Mouse (Mus musculus): ENCODE results near the gene Klhl26. TPM values are rescaled to one million over a fixed set of nuclear protein-coding genes. Genes with fewer than 3 reads are reported as not detected.

Klhl26 gene
- polyA plus RNA-seq, 1 experiment from 2014 or later: 18.7 TPM

GRCm38 (mm10) chr8:70452196-70452966 is 24.4 kb downstream of the Klhl26 start:
- Histone ChIP-seq H3K27me3 (replicated peaks) (no peaks in the 10 kb centered on the region), H3K4me1 (replicated peaks) (no peaks in the 10 kb centered on the region), H3K4me3 (replicated peaks) (no peak overlapping the region), H3K4me2 (replicated peaks) (no peak overlapping the region), H3K9me3 (no peaks in the 10 kb centered on the region), H3K27ac (no peak overlapping the region), H3K9ac (no peak overlapping the region), H3K36me3 (peaks cover 11% of the 10 kb centered on the region)
- WGBS: 66% methylated on average over 52 of the region's 52 CpGs
- ATAC-seq: 0 out of 2 replicates have a peak, but pooled peaks have one; percentile 5

GRCm38 (mm10) chr8:70447639-70448420 is 28.9 kb downstream of the Klhl26 start:
- no peaks in the 10 kb centered on the region for H3K27me3 ChIP-seq (replicated peaks)
- H3K4me3 ChIP-seq (replicated peaks): no peak overlapping the region
- H3K4me1 ChIP-seq (replicated peaks): no peaks in the 10 kb centered on the region
- no peak overlapping the region for H3K9ac ChIP-seq
- 63% methylated on average over 19 of the region's 19 CpGs for WGBS
- H3K36me3 ChIP-seq: peaks cover 11% of the 10 kb centered on the region
- 0 out of 2 replicates have a peak overlapping the region, but pooled peaks have one; percentile 5 for H3K27ac ChIP-seq
- H3K9me3 ChIP-seq: no peaks in the 10 kb centered on the region
- 0 out of 2 replicates have a peak, but pooled peaks have one; percentile 7 for ATAC-seq
- no peak overlapping the region for H3K4me2 ChIP-seq (replicated peaks)

- no peak for ATAC-seq
- no peak overlapping the region for H3K4me3 ChIP-seq (replicated peaks)
- no peak overlapping the region for H3K4me2 ChIP-seq (replicated peaks)
- no peaks in the 10 kb centered on the region for H3K4me1 ChIP-seq (replicated peaks)
- WGBS: 70% methylated on average over 1 of the region's 1 CpGs
- no peaks in the 10 kb centered on the region for H3K27me3 ChIP-seq (replicated peaks)
- H3K36me3 ChIP-seq: no peaks in the 10 kb centered on the region
- H3K9me3 ChIP-seq: no peaks in the 10 kb centered on the region
- H3K9ac ChIP-seq: no peak overlapping the region
- no peak overlapping the region for H3K27ac ChIP-seq
Observed at GRCm38 (mm10) chr8:70445988-70446387, 30.8 kb downstream of the Klhl26 start.

GRCm38 (mm10) chr8:70443326-70443725 is 33.4 kb downstream of the Klhl26 start:
- 80% methylated on average over 4 of the region's 4 CpGs for WGBS
- no peaks in the 10 kb centered on the region for H3K36me3 ChIP-seq
- H3K27me3 ChIP-seq (replicated peaks): no peaks in the 10 kb centered on the region
- H3K9me3 ChIP-seq: no peaks in the 10 kb centered on the region
- no peak overlapping the region for H3K4me3 ChIP-seq (replicated peaks)
- ATAC-seq: no peak
- peaks cover 11% of the 10 kb centered on the region for H3K4me1 ChIP-seq (replicated peaks)
- no peak overlapping the region for H3K9ac ChIP-seq
- H3K27ac ChIP-seq: no peak overlapping the region
- H3K4me2 ChIP-seq (replicated peaks): no peak overlapping the region

- no peaks in the 10 kb centered on the region for H3K36me3 ChIP-seq
- ATAC-seq: no peak
- H3K4me2 ChIP-seq (replicated peaks): no peak overlapping the region
- no peak overlapping the region for H3K9ac ChIP-seq
- no peaks in the 10 kb centered on the region for H3K9me3 ChIP-seq
- 60% methylated on average over 3 of the region's 3 CpGs for WGBS
- no peak overlapping the region for H3K27ac ChIP-seq
- H3K4me1 ChIP-seq (replicated peaks): peaks cover 14% of the 10 kb centered on the region
- H3K4me3 ChIP-seq (replicated peaks): no peak overlapping the region
- no peaks in the 10 kb centered on the region for H3K27me3 ChIP-seq (replicated peaks)
Observed at GRCm38 (mm10) chr8:70441565-70441964, 35.2 kb downstream of the Klhl26 start.

- 43% methylated on average over 3 of the region's 3 CpGs for WGBS
- Histone ChIP-seq H3K4me1 (replicated peaks) (peaks cover 14% of the 10 kb centered on the region), H3K27ac (no peak overlapping the region), H3K9ac (peak overlapping the region; percentile 65; the same call in 1 of the 2 replicates), H3K4me3 (replicated peaks) (0 out of 2 replicates have a peak overlapping the region, but pooled peaks have one; percentile 57), H3K4me2 (replicated peaks) (peak overlapping the region; percentile 94), H3K9me3 (no peaks in the 10 kb centered on the region), H3K27me3 (replicated peaks) (no peaks in the 10 kb centered on the region), H3K36me3 (no peaks in the 10 kb centered on the region)
- ATAC-seq: no peak
Observed at GRCm38 (mm10) chr8:70440246-70440645, 36.5 kb downstream of the Klhl26 start.

- Histone ChIP-seq H3K9ac (peak overlapping the region; percentile 65), H3K9me3 (no peaks in the 10 kb centered on the region), H3K4me3 (replicated peaks) (peak overlapping the region; percentile 57), H3K36me3 (no peaks in the 10 kb centered on the region), H3K27me3 (replicated peaks) (no peaks in the 10 kb centered on the region), H3K4me2 (replicated peaks) (peak overlapping the region; percentile 94), H3K27ac (peak overlapping the region; percentile 48; the same call in 1 of the 2 replicates), H3K4me1 (replicated peaks) (peaks cover 14% of the 10 kb centered on the region)
- no peak for ATAC-seq
- 3% methylated on average over 7 of the region's 7 CpGs for WGBS
Observed at GRCm38 (mm10) chr8:70439848-70440179, 37.0 kb downstream of the Klhl26 start.

GRCm38 (mm10) chr8:70439055-70439847 is 37.5 kb downstream of the Klhl26 start, which contains the start of gene Crtc1:
TSS of gene Crtc1 (minus strand) at chr8:70439579.
- under 1% methylated on average over 65 of the region's 70 CpGs for WGBS
- peak; percentile 99 for ATAC-seq

GRCm38 (mm10) chr8:70438423-70438822 is 38.3 kb downstream of the Klhl26 start:
- Histone ChIP-seq H3K4me1 (replicated peaks) (peaks cover 14% of the 10 kb centered on the region), H3K4me3 (replicated peaks) (peak overlapping the region; percentile 57; the same call in 1 of the 2 replicates), H3K27me3 (replicated peaks) (no peaks in the 10 kb centered on the region), H3K36me3 (no peaks in the 10 kb centered on the region), H3K4me2 (replicated peaks) (peak overlapping the region; percentile 94), H3K27ac (no peak overlapping the region), H3K9me3 (no peaks in the 10 kb centered on the region), H3K9ac (no peak overlapping the region)
- WGBS: 88% methylated on average over 2 of the region's 2 CpGs
- no peak for ATAC-seq

More at GRCm38 (mm10) chr8:70439055-70439847, 37.5 kb downstream of the Klhl26 start, which contains the start of gene Crtc1:
- Histone ChIP-seq H3K4me1 (replicated peaks) (peaks cover 14% of the 10 kb centered on the region), H3K27me3 (replicated peaks) (no peaks in the 10 kb centered on the region), H3K9me3 (no peaks in the 10 kb centered on the region), H3K4me2 (replicated peaks) (peak within 1 kb of the TSS; percentile 94), H3K36me3 (no peaks in the 10 kb centered on the region), H3K27ac (peak within 1 kb of the TSS; percentile 51; the same call in 1 of the 2 replicates), H3K9ac (peak within 1 kb of the TSS; percentile 65), H3K4me3 (replicated peaks) (peak within 1 kb of the TSS; percentile 57)

- Histone ChIP-seq H3K9me3 (no peaks in the 10 kb centered on the region), H3K4me2 (replicated peaks) (no peak overlapping the region), H3K4me3 (replicated peaks) (no peak overlapping the region), H3K27ac (no peak overlapping the region), H3K9ac (no peak overlapping the region), H3K27me3 (replicated peaks) (no peaks in the 10 kb centered on the region), H3K36me3 (no peaks in the 10 kb centered on the region), H3K4me1 (replicated peaks) (peaks cover 14% of the 10 kb centered on the region)
- WGBS: 91% methylated on average over 5 of the region's 5 CpGs
- no peak for ATAC-seq
Observed at GRCm38 (mm10) chr8:70435156-70435555, 41.6 kb downstream of the Klhl26 start.

- Histone ChIP-seq H3K36me3 (no peaks in the 10 kb centered on the region), H3K9ac (no peak overlapping the region), H3K27ac (no peak overlapping the region), H3K4me1 (replicated peaks) (peaks cover 4% of the 10 kb centered on the region; the same call in 1 of the 2 replicates), H3K4me3 (replicated peaks) (no peak overlapping the region), H3K9me3 (no peaks in the 10 kb centered on the region), H3K4me2 (replicated peaks) (no peak overlapping the region), H3K27me3 (replicated peaks) (no peaks in the 10 kb centered on the region)
- 43% methylated on average over 4 of the region's 4 CpGs for WGBS
- ATAC-seq: peak; percentile 13; the same call in 1 of the 2 replicates
Observed at GRCm38 (mm10) chr8:70432991-70433536, 43.7 kb downstream of the Klhl26 start.

Measured in intestine, embryonic 15.5 days (tissue).